Mouse (Mus musculus) stomach, postnatal 0 days (tissue): ENCODE data around the gene Prmt7.

Experiments
- CTCF ChIP-seq: IDR thresholded peaks from 2 replicates; pipeline ENCODE4 v1.5.1; 2016; ENCODE audit warnings: antibody characterized with exemption, low read depth, mild to moderate bottlenecking, moderate library complexity
- EP300 ChIP-seq: optimal IDR thresholded peaks from 2 replicates; pipeline ENCODE3; 2016; ENCODE audit warnings: antibody characterized with exemption

- TF ChIP-seq CTCF = no peak
- TF ChIP-seq EP300 = no peak
These were observed 39.5 kb downstream of the Prmt7 start for GRCm38 (mm10) chr8:106250186-106250585.
